Mouse (Mus musculus) midbrain, embryonic 11.5 days (tissue): ENCODE measurements at regions not wholly inside any gene's neighbourhood (a gene's known extent, or its start where the extent isn't known, plus 50 kb on each side); places are given as distances from the start of the nearest gene placed in this dataset.
"Not testable (repeated sequence)": the region's sequence is repeated elsewhere in the genome, so short reads cannot be mapped to it uniquely, and the experiment has no call there.

Experiments used
- ATAC-seq: fragments of 200-750 bp; cut with Nextera tagmentation; 2 replicates; pipeline ENCODE4 v1.8.0; 2017; ENCODE audit warnings: moderate TSS enrichment, moderate library complexity; ENCODE audit not compliant: low FRiP score
- DNase-seq: peaks from one replicate; pipeline ENCODE4 v3.0.0; 2015; ENCODE audit warnings: low spot score; ENCODE audit errors: missing footprints
- H3K27ac ChIP-seq: fragments of 300-500 bp; sonication (generic); 2 replicates; pipeline ENCODE4 v1.5.1; 2014; ENCODE audit warnings: low read depth, low read length
- H3K27me3 ChIP-seq: fragments of 300-500 bp; sonication (generic); 2 replicates; pipeline ENCODE4 v1.6.1; 2014; ENCODE audit warnings: mild to moderate bottlenecking, low read length, moderate library complexity, mixed read lengths; ENCODE audit not compliant: control insufficient read depth, insufficient read depth
- H3K36me3 ChIP-seq: fragments of 300-500 bp; sonication (generic); 2 replicates; pipeline ENCODE4 v1.6.1; 2014; ENCODE audit warnings: mild to moderate bottlenecking, low read length, moderate library complexity, mixed read lengths; ENCODE audit not compliant: control insufficient read depth, insufficient read depth
- H3K4me1 ChIP-seq: fragments of 300-500 bp; sonication (generic); 2 replicates; pipeline ENCODE4 v1.6.1; 2014; ENCODE audit warnings: low read length; ENCODE audit not compliant: control insufficient read depth, insufficient read depth
- H3K4me2 ChIP-seq: fragments of 300-500 bp; sonication (generic); 2 replicates; pipeline ENCODE4 v1.6.1; 2014; ENCODE audit warnings: mild to moderate bottlenecking, moderate library complexity
- H3K4me3 ChIP-seq: fragments of 300-500 bp; sonication (generic); 2 replicates; pipeline ENCODE4 v1.5.1; 2014; ENCODE audit warnings: low read depth, low read length
- H3K9ac ChIP-seq: fragments of 300-500 bp; sonication (generic); 2 replicates; pipeline ENCODE4 v1.6.1; 2014; ENCODE audit warnings: low read length
- H3K9me3 ChIP-seq: fragments of 300-500 bp; sonication (generic); 2 replicates; pipeline ENCODE4 v1.6.1; 2016; ENCODE audit warnings: low read length; ENCODE audit not compliant: control insufficient read depth
- WGBS: fragments of 180-500 bp; shearing (Covaris S2); extraction: QIAGEN DNeasy Blood & Tissue Kit; methylation state at CpG from one replicate; pipeline ENCODE4 v1.1.7; 2014; 5-methylcytosine and 5-hydroxymethylcytosine counted together

GRCm38 (mm10) chr2:72648294-72648693 lies 172.3 kb downstream of the Cdca7 start:
- Histone ChIP-seq H3K36me3 (no peaks in the 10 kb centered on the region), H3K9me3 (no peaks in the 10 kb centered on the region), H3K4me2 (no peak overlapping the region), H3K4me3 (no peak overlapping the region), H3K27me3 (no peaks in the 10 kb centered on the region), H3K9ac (no peak overlapping the region), H3K4me1 (no peaks in the 10 kb centered on the region), H3K27ac (no peak overlapping the region)
- WGBS = 64% methylated on average over 5 of the region's 5 CpGs
- DNase-seq (peak; percentile 72), ATAC-seq (no peak)

GRCm38 (mm10) chr2:72655864-72656263 lies 179.9 kb downstream of the Cdca7 start:
- peak; percentile 47 for DNase-seq
- H3K36me3 ChIP-seq = no peaks in the 10 kb centered on the region
- H3K9ac ChIP-seq = no peak overlapping the region
- no peaks in the 10 kb centered on the region for H3K4me1 ChIP-seq
- ATAC-seq = no peak
- WGBS = 81% methylated on average over 9 of the region's 9 CpGs
- H3K4me2 ChIP-seq = no peak overlapping the region
- no peaks in the 10 kb centered on the region for H3K27me3 ChIP-seq
- no peak overlapping the region for H3K4me3 ChIP-seq
- H3K27ac ChIP-seq = no peak overlapping the region
- no peaks in the 10 kb centered on the region for H3K9me3 ChIP-seq

DNA sequence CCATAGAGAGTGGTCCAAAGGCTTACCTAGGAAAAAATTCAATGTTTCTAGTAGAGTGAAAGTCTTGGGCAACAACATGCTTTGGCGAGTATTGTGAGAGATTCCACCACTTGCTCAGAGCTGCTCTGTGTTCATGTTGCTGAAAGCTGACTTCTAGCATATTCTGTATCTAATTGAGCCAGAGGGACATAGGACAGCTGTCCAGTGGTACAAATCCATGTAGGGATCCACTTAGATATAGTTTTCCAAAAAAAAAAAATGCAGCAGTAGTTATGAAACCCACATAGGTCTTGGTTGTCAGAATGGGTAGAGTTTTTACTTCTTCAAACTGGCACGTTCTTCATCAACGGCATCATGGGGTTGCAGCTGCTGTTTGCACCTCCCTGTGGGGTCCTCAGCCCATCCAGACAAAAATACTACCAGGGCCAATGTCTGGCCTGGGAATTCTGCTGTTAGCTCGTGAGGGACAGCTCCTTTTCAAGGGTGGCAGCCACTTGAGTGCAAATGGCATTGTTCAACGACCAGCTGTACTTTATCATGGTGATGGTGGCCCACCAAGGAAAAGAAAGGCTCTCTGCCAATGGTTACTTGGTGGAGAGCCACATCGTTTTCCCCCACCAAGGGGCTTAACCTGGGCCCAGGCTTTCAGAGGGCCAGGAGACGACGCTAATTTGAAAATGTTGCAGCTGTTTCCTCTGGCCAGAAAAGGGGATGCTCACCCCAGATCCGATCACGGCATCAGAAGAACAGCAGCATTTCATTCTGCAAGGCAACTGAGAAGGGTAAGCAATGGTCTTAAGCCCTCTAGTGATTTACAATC lies 181.4 kb downstream of the Cdca7 start:
- Histone ChIP-seq H3K4me3 (no peak overlapping the region), H3K9me3 (no peaks in the 10 kb centered on the region), H3K9ac (no peak overlapping the region), H3K4me2 (no peak overlapping the region), H3K36me3 (no peaks in the 10 kb centered on the region), H3K27me3 (no peaks in the 10 kb centered on the region), H3K4me1 (no peaks in the 10 kb centered on the region), H3K27ac (no peak overlapping the region)
- 76% methylated on average over 10 of the region's 10 CpGs for WGBS
- no peak for DNase-seq
- ATAC-seq = no peak

GRCm38 (mm10) chr2:72662396-72662795 lies 186.4 kb downstream of the Cdca7 start:
- DNase-seq = no peak
- WGBS = 88% methylated on average over 7 of the region's 7 CpGs
- H3K4me3 ChIP-seq = no peak overlapping the region
- H3K4me2 ChIP-seq = no peak overlapping the region
- H3K4me1 ChIP-seq = no peaks in the 10 kb centered on the region
- no peaks in the 10 kb centered on the region for H3K27me3 ChIP-seq
- no peak overlapping the region for H3K9ac ChIP-seq
- no peaks in the 10 kb centered on the region for H3K9me3 ChIP-seq
- ATAC-seq = no peak
- no peaks in the 10 kb centered on the region for H3K36me3 ChIP-seq
- no peak overlapping the region for H3K27ac ChIP-seq

DNA sequence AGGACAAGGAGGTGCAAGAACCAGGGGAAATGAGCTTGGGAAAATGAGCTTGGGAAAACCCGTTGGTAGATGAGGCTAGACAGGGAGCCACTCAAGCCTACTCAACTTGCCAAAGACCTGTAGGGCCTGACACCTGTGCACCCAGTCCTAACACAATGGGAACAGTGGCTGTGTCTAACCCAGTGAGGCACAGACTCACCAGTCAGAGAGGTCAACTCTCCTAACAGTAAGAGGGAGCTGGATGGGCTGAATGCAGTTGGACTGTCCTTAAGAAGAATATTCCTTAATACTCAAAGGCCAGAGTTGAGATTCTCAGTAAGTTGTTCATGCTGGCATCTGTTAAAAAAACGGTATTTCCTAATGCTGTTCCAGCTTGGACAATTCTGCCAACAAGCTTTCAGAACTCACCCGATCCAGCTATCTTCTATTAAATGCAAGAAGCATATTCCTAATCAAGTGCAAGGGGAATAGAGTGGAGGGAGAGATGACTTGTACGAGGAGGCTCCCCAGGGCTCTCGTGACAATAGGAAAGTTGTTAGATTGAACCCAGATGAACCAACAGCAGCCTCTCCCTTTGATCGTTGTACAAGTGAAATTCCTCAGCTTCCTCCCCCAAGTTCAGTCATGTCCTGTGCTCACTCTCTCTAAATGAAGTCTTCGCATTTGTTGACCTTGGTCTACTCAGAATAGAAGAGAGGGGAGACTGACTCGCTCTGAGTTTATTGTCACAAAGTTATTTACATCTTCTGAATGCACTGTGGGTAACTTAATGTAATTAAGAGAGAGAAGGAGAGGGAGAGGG lies 187.2 kb downstream of the Cdca7 start:
- no peak for ATAC-seq
- peak; percentile 78 for DNase-seq
- Histone ChIP-seq H3K36me3 (no peaks in the 10 kb centered on the region), H3K4me2 (no peak overlapping the region), H3K27ac (no peak overlapping the region), H3K4me3 (no peak overlapping the region), H3K9me3 (no peaks in the 10 kb centered on the region), H3K4me1 (no peaks in the 10 kb centered on the region), H3K9ac (no peak overlapping the region), H3K27me3 (no peaks in the 10 kb centered on the region)
- 74% methylated on average over 8 of the region's 8 CpGs for WGBS

DNA sequence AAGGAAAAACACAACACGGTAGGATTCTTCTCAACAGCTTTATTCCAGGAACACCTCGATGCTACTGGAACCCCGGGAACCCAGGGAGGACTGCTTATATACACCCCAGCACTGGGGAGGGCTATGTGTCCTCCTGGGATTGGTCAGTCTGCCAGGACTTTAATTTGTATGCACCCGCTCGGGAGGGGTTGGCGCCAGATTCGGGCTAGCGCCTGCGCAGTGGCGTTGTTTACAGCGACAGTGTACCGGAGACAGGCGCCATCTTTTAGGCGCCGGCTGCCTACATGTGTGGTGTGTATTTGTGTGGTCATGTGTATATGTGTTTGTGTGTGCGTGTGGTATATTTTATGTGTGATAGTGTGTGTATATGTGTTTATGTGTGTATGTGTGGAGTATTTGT lies 191.4 kb downstream of the Cdca7 start:
- not testable (repeated sequence) for ATAC-seq, H3K4me3 ChIP-seq, H3K9me3 ChIP-seq, H3K36me3 ChIP-seq, H3K9ac ChIP-seq, H3K4me1 ChIP-seq, H3K27ac ChIP-seq, H3K4me2 ChIP-seq, DNase-seq
- 97% methylated on average over 16 of the region's 16 CpGs for WGBS
- H3K27me3 ChIP-seq = peaks cover 17% of the 10 kb centered on the region

- Histone ChIP-seq H3K4me3 (no peak overlapping the region), H3K4me1 (peaks cover 20% of the 10 kb centered on the region), H3K9me3 (no peaks in the 10 kb centered on the region), H3K36me3 (no peaks in the 10 kb centered on the region), H3K27me3 (peaks cover 17% of the 10 kb centered on the region), H3K27ac (no peak overlapping the region), H3K4me2 (no peak overlapping the region), H3K9ac (no peak overlapping the region)
- ATAC-seq (peak; percentile 89), DNase-seq (peak; percentile 90)
- 21% methylated on average over 13 of the region's 13 CpGs for WGBS
These were observed 197.2 kb downstream of the Cdca7 start for GRCm38 (mm10) chr2:72672908-72673901.

GRCm38 (mm10) chr2:72674229-72674628 lies 198.3 kb downstream of the Cdca7 start:
- Histone ChIP-seq H3K4me1 (peaks cover 20% of the 10 kb centered on the region), H3K27ac (no peak overlapping the region), H3K36me3 (no peaks in the 10 kb centered on the region), H3K4me3 (no peak overlapping the region), H3K4me2 (no peak overlapping the region), H3K9ac (peak overlapping the region; percentile 36), H3K9me3 (no peaks in the 10 kb centered on the region), H3K27me3 (peaks cover 14% of the 10 kb centered on the region)
- peak; percentile 87 for DNase-seq
- WGBS = 5% methylated on average over 4 of the region's 4 CpGs
- ATAC-seq = no peak
